Mouse (Mus musculus) right cerebral cortex, postnatal 14 days (tissue): ENCODE results near the gene Naxe.
A peak's percentile ranks its signal among the peaks of the same experiment; 100 is the strongest.

ENCODE experiments used
- DNase-seq: peaks from one replicate; pipeline ENCODE4 v3.0.0; 2022

The Naxe gene

GRCm38 (mm10) chr3:88057902-88058696 is at the start of gene Naxe:
Gene Naxe, minus strand, starts transcription at chr3:88058495.
- DNase-seq = peak; percentile 81

- DNase-seq = no peak
These were observed 47.8 kb upstream of the Naxe start for GRCm38 (mm10) chr3:88106126-88106525.

GRCm38 (mm10) chr3:88102611-88103010 is 44.3 kb upstream of the Naxe start:
- DNase-seq = no peak

GRCm38 (mm10) chr3:88102196-88102595 is 43.9 kb upstream of the Naxe start:
- DNase-seq = no peak

- no peak for DNase-seq
These were observed 43.4 kb upstream of the Naxe start for GRCm38 (mm10) chr3:88101736-88102135.

- peak; percentile 52 for DNase-seq
These were observed 42.0 kb upstream of the Naxe start for GRCm38 (mm10) chr3:88100251-88100650.

- no peak for DNase-seq
These were observed 39.4 kb upstream of the Naxe start for GRCm38 (mm10) chr3:88097666-88098065.

GRCm38 (mm10) chr3:88094126-88094525 is 35.8 kb upstream of the Naxe start:
- DNase-seq = no peak

GRCm38 (mm10) chr3:88090616-88091015 is 32.3 kb upstream of the Naxe start:
- DNase-seq = no peak

- DNase-seq = no peak
These were observed 31.8 kb upstream of the Naxe start for GRCm38 (mm10) chr3:88090106-88090505.

- no peak for DNase-seq
These were observed 29.4 kb upstream of the Naxe start for GRCm38 (mm10) chr3:88087688-88088087.

GRCm38 (mm10) chr3:88085459-88085858 is 27.2 kb upstream of the Naxe start:
- no peak for DNase-seq

- no peak for DNase-seq
These were observed 25.7 kb upstream of the Naxe start for GRCm38 (mm10) chr3:88084001-88084400.

GRCm38 (mm10) chr3:88082663-88083062 is 24.4 kb upstream of the Naxe start:
- DNase-seq = no peak

GRCm38 (mm10) chr3:88082224-88082618 is 23.9 kb upstream of the Naxe start:
- no peak for DNase-seq

- DNase-seq = peak; percentile 93
These were observed 23.3 kb upstream of the Naxe start, which contains the start of gene Iqgap3 for GRCm38 (mm10) chr3:88081345-88082223. Gene Iqgap3, plus strand, starts transcription at chr3:88081971.

- no peak for DNase-seq
These were observed 19.9 kb upstream of the Naxe start, which contains the start of gene Ttc24 for GRCm38 (mm10) chr3:88078204-88078603. Gene Ttc24, minus strand, starts transcription at chr3:88078304.

- no peak for DNase-seq
These were observed 19.1 kb upstream of the Naxe start for GRCm38 (mm10) chr3:88077441-88077840.

GRCm38 (mm10) chr3:88074766-88075165 is 16.5 kb upstream of the Naxe start:
- DNase-seq = no peak

GRCm38 (mm10) chr3:88074351-88074750 is 16.1 kb upstream of the Naxe start:
- no peak for DNase-seq

- DNase-seq = no peak
These were observed 15.3 kb upstream of the Naxe start for GRCm38 (mm10) chr3:88073631-88074030.

- DNase-seq = peak; percentile 80
These were observed 13.5 kb upstream of the Naxe start for GRCm38 (mm10) chr3:88071783-88072182.

- DNase-seq = no peak
These were observed 10.1 kb upstream of the Naxe start for GRCm38 (mm10) chr3:88068386-88068785.

GRCm38 (mm10) chr3:88057030-88057429 is 1.3 kb downstream of the Naxe start:
- no peak for DNase-seq
